Mouse (Mus musculus) stomach, embryonic 15.5 days (tissue): ENCODE results near the gene Spaca3. TPM values are rescaled to one million over a fixed set of nuclear protein-coding genes. Genes with fewer than 3 reads are reported as not detected.

ENCODE experiments used
- ATAC-seq: fragments of 200-750 bp; cut with Nextera tagmentation; 2 replicates; pipeline ENCODE4 v1.8.0; 2017; ENCODE audit warnings: low read depth, moderate number of reproducible peaks, moderate TSS enrichment; ENCODE audit not compliant: insufficient read depth, low FRiP score
- H3K27ac ChIP-seq: fragments of 300-500 bp; sonication (generic); 2 replicates; pipeline ENCODE4 v1.5.1; 2015; ENCODE audit warnings: mild to moderate bottlenecking, inconsistent platforms
- H3K27me3 ChIP-seq: fragments of 300-500 bp; sonication (generic); replicated peaks from 2 replicates; pipeline ENCODE4 v1.6.1; 2015; ENCODE audit warnings: inconsistent platforms
- H3K36me3 ChIP-seq: fragments of 300-500 bp; sonication (generic); 2 replicates; pipeline ENCODE4 v1.6.1; 2015; ENCODE audit warnings: inconsistent platforms
- H3K4me1 ChIP-seq: fragments of 300-500 bp; sonication (generic); 2 replicates; pipeline ENCODE4 v1.6.1; 2015; ENCODE audit warnings: inconsistent platforms
- H3K4me2 ChIP-seq: fragments of 300-500 bp; sonication (generic); 2 replicates; pipeline ENCODE4 v1.6.1; 2015; ENCODE audit warnings: mild to moderate bottlenecking, inconsistent platforms
- H3K4me3 ChIP-seq: fragments of 300-500 bp; sonication (generic); replicated peaks from 2 replicates; pipeline ENCODE4 v1.5.1; 2015; ENCODE audit warnings: inconsistent platforms
- H3K9ac ChIP-seq: fragments of 300-500 bp; sonication (generic); 2 replicates; pipeline ENCODE4 v1.6.1; 2015; ENCODE audit warnings: inconsistent platforms
- H3K9me3 ChIP-seq: fragments of 300-500 bp; sonication (generic); 2 replicates; pipeline ENCODE4 v1.6.1; 2016; ENCODE audit warnings: inconsistent platforms
- WGBS: fragments of 180-500 bp; shearing (Covaris S2); methylation state at CpG from one replicate; pipeline ENCODE4 v1.1.7; 2015; 5-methylcytosine and 5-hydroxymethylcytosine counted together
- polyA plus RNA-seq: library from polyadenylated mRNA; unstranded; fragments of >200 nt; fragmentation: Nextera tagmentation; extraction: Ambion mirVana; gene quantifications from 2 replicates; pipeline ENCODE4 v1.2.1, GENCODE M21; 2015

Gene Spaca3
- not detected in 2 replicates for polyA plus RNA-seq

DNA sequence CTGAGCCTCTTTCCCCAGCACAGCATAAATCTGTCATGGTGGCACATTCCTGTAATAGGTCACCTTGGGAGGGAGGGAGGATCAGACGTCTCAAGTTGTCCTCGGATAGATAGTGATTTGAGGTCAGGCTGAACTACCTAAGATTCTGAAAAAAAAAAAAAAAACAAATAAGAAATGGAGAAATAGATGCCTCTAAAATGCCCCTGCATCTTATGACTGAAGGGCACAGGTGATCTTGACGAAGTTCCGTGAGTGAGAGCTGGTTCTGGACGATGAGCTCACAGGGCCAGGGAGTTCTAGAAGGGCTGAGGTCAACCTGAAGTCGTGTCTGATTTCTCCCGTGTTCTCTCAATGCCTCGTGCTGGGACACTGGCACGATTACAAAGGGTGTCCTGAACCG is at the start of gene Spaca3:
Spaca3 (plus strand) TSS at position 301 of the 400 bp plus-strand sequence.
- H3K36me3 ChIP-seq, result no peaks in the 10 kb centered on the region
- no peaks in the 10 kb centered on the region for H3K9me3 ChIP-seq
- ATAC-seq, result no peak
- 72% methylated on average over 10 of the region's 10 CpGs for WGBS
- H3K4me2 ChIP-seq, result no peak within 1 kb of the TSS
- H3K9ac ChIP-seq, result no peak within 1 kb of the TSS
- no peaks in the 10 kb centered on the region for H3K27me3 ChIP-seq
- no peak within 1 kb of the TSS for H3K4me3 ChIP-seq
- 0 out of 2 replicates have a peak within 1 kb of the TSS, but pooled peaks have one; percentile 18 for H3K27ac ChIP-seq
- 0 out of 2 replicates have a peak, but pooled peaks cover 5% of the 10 kb centered on the region for H3K4me1 ChIP-seq

DNA sequence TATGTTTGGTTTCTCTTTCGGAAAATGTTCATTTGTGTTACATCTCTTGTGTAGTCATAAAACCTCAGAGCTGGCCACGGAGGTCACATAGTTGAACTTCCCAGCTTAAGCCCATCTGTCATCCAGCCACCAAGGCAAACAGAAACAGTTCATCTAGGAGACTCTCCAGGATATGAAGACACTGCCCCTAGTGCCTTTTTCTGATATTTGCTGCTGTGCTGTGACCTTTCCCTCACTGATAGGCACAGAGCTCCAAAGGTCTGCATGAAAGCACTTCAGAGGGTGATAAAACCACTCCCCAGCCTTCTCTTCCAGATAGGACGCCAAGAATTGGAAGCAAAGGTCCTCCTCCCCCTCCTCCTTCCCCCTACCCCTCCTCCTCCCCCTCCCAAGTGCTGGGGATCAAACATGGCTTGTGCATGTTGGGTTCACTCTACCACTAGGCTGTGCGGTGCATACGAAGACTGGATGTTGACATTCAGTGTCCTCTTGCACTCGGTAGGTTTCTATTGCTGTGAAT is 49.6 kb upstream of the Spaca3 start:
- ATAC-seq, result no peak
- H3K27me3 ChIP-seq, result no peaks in the 10 kb centered on the region
- H3K27ac ChIP-seq, result 0 out of 2 replicates have a peak overlapping the region, but pooled peaks have one; percentile 16
- H3K9me3 ChIP-seq, result no peaks in the 10 kb centered on the region
- no peak overlapping the region for H3K4me2 ChIP-seq
- 56% methylated on average over 6 of the region's 6 CpGs for WGBS
- H3K4me1 ChIP-seq, result peaks cover 8% of the 10 kb centered on the region; the same call in 1 of the 2 replicates
- no peak overlapping the region for H3K4me3 ChIP-seq
- H3K36me3 ChIP-seq, result peaks cover 5% of the 10 kb centered on the region; the same call in 1 of the 2 replicates
- H3K9ac ChIP-seq, result no peak overlapping the region

DNA sequence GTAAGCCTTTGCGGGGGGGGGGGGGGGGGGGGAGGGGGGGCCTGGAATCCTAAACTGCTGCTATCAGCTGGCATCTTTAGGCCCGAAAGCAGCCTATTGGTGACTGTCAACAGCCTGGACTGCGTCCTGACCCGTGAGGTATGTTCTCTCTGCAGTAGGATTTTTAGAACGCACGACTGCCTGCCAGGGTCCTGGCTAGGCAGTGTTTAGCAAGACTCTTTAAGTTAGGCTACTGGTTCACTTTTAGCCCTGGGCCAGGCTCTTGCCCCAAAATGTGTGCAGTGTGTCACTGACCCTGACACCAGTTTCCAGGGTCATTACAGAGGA is 48.5 kb upstream of the Spaca3 start:
- Histone ChIP-seq H3K9me3 (no peaks in the 10 kb centered on the region), H3K36me3 (peaks cover 6% of the 10 kb centered on the region; the same call in 1 of the 2 replicates), H3K27me3 (no peaks in the 10 kb centered on the region), H3K4me3 (peak overlapping the region; percentile 60), H3K4me1 (peaks cover 8% of the 10 kb centered on the region; the same call in 1 of the 2 replicates), H3K9ac (peak overlapping the region; percentile 65; the same call in 1 of the 2 replicates), H3K27ac (peak overlapping the region; percentile 88), H3K4me2 (peak overlapping the region; percentile 83)
- 12% methylated on average over 5 of the region's 6 CpGs for WGBS
- no peak for ATAC-seq

DNA sequence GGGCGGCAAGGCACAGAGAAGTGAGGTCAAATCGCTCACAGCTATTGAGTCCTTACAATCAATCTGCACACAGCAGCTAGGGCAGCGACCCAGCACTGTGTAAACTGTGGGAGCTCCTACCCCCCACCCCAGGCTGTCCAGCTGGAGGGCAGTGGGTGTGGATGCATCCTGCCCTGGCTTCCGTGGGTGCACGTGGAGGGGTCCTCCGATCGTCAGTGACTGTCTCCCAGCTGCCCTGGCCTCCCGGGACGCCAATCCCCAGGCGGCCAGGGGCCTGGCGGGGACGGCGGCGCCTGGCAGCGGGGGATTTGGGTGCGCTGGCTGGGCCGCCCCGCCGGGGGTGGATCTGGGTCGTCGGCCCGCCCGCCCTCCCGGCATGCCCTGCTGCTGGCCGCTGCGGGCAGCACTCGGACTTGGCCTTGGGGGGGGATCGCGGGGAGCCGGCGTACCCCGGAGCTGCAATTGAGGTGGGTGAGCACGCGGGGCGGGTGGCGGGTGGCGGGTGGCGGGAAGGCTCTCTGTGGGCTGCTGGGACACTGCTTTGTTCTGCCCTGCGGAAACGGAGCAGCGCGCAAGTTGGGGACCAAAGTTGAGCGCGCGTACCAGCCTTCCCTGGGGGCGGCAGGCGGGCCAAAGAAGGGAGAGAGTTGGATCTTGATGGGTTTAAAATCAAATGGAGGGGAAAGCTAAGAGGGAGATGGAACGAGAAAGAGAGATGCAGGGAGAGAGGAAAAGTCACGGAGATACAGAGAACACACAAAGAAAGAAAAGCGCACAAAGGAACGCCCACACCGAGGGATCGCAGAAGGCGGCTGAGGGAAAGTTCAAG is 48.0 kb upstream of the Spaca3 start, which contains the start of gene Tmem98:
Tmem98 (plus strand) TSS at position 183 of the 829 bp plus-strand sequence.
- Histone ChIP-seq H3K9me3 (no peaks in the 10 kb centered on the region), H3K4me1 (peaks cover 8% of the 10 kb centered on the region; the same call in 1 of the 2 replicates), H3K4me3 (peak within 1 kb of the TSS; percentile 60), H3K4me2 (peak within 1 kb of the TSS; percentile 83), H3K27ac (peak within 1 kb of the TSS; percentile 88), H3K36me3 (peaks cover 6% of the 10 kb centered on the region; the same call in 1 of the 2 replicates), H3K27me3 (no peaks in the 10 kb centered on the region), H3K9ac (peak within 1 kb of the TSS; percentile 65)
- peak; percentile 65; the same call in 1 of the 2 replicates for ATAC-seq
- WGBS, result 1% methylated on average over 51 of the region's 54 CpGs

- 12% methylated on average over 5 of the region's 5 CpGs for WGBS
- Histone ChIP-seq H3K27ac (no peak overlapping the region), H3K9me3 (no peaks in the 10 kb centered on the region), H3K4me2 (peak overlapping the region; percentile 83), H3K4me1 (peaks cover 8% of the 10 kb centered on the region; the same call in 1 of the 2 replicates), H3K4me3 (peak overlapping the region; percentile 60), H3K27me3 (no peaks in the 10 kb centered on the region), H3K36me3 (peaks cover 15% of the 10 kb centered on the region), H3K9ac (peak overlapping the region; percentile 65; the same call in 1 of the 2 replicates)
- ATAC-seq, result no peak
Measured at GRCm38 (mm10) chr11:80811156-80811555, 47.0 kb upstream of the Spaca3 start.

GRCm38 (mm10) chr11:80815354-80815753 is 42.8 kb upstream of the Spaca3 start:
- H3K27ac ChIP-seq, result no peak overlapping the region
- no peak overlapping the region for H3K4me3 ChIP-seq
- no peak overlapping the region for H3K9ac ChIP-seq
- H3K4me1 ChIP-seq, result peaks cover 10% of the 10 kb centered on the region
- 82% methylated on average over 7 of the region's 7 CpGs for WGBS
- ATAC-seq, result no peak
- peaks cover 15% of the 10 kb centered on the region for H3K36me3 ChIP-seq
- no peak overlapping the region for H3K4me2 ChIP-seq
- H3K9me3 ChIP-seq, result no peaks in the 10 kb centered on the region
- H3K27me3 ChIP-seq, result no peaks in the 10 kb centered on the region

GRCm38 (mm10) chr11:80818060-80818697 is 40.0 kb upstream of the Spaca3 start:
- Histone ChIP-seq H3K27me3 (no peaks in the 10 kb centered on the region), H3K4me3 (no peak overlapping the region), H3K27ac (peak overlapping the region; percentile 46; the same call in 1 of the 2 replicates), H3K9me3 (no peaks in the 10 kb centered on the region), H3K4me1 (peaks cover 10% of the 10 kb centered on the region), H3K9ac (no peak overlapping the region), H3K4me2 (0 out of 2 replicates have a peak overlapping the region, but pooled peaks have one; percentile 21), H3K36me3 (peaks cover 14% of the 10 kb centered on the region)
- peak; percentile 36; the same call in 1 of the 2 replicates for ATAC-seq
- 29% methylated on average over 11 of the region's 11 CpGs for WGBS

DNA sequence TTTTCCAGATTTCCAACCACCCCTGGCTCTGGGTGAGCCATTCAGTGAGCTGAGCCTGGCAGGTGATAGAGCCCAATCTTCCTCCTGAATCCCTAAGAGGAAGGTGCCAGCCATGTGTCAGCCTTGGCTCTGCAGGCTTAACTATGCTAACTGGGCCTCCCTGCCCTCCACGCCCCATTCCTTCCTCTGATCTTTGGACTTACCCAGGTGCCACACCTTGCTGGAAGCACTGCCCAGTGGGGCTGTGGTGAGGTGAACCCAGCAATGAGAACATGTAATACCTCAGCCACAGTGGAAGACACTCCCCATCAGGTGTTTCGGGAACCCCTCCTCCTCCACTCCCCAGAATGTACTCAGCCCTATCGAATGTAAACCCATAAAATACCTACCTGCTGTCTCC is 38.1 kb upstream of the Spaca3 start:
- Histone ChIP-seq H3K27ac (peak overlapping the region; percentile 54; the same call in 1 of the 2 replicates), H3K36me3 (peaks cover 9% of the 10 kb centered on the region; the same call in 1 of the 2 replicates)
- 67% methylated on average over 3 of the region's 3 CpGs for WGBS

DNA sequence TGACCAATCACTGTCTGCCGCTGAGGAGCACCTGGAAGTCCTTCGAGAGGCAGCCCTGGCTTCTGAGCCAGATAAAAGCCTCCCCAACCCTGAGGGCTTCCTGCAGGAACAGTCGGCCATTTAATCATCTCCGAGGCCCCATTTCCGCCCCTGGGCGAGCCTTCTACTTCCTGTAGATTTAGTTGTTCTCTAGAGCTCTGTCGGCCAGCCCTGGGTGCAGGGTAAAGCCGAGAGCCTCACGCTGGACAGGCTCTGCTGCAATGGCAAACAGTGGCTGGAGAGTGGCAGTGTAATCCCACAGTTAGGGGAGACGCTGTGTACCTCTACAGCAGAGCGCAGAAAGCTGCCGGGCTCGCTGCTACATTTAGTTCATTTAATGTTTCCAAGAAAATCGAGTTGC is 36.9 kb upstream of the Spaca3 start:
- Histone ChIP-seq H3K4me3 (no peak overlapping the region), H3K4me1 (peaks cover 10% of the 10 kb centered on the region), H3K36me3 (no peaks in the 10 kb centered on the region), H3K4me2 (no peak overlapping the region), H3K9ac (no peak overlapping the region), H3K27ac (peak overlapping the region; percentile 31; the same call in 1 of the 2 replicates), H3K9me3 (no peaks in the 10 kb centered on the region), H3K27me3 (no peaks in the 10 kb centered on the region)
- 48% methylated on average over 14 of the region's 14 CpGs for WGBS
- ATAC-seq, result no peak; the same call in 1 of the 2 replicates

More for the DNA sequence above, 38.1 kb upstream of the Spaca3 start:
- Histone ChIP-seq H3K27me3 (no peaks in the 10 kb centered on the region), H3K9me3 (no peaks in the 10 kb centered on the region), H3K9ac (no peak overlapping the region), H3K4me3 (no peak overlapping the region), H3K4me1 (peaks cover 10% of the 10 kb centered on the region), H3K4me2 (no peak overlapping the region)
- ATAC-seq, result peak; percentile 87

DNA sequence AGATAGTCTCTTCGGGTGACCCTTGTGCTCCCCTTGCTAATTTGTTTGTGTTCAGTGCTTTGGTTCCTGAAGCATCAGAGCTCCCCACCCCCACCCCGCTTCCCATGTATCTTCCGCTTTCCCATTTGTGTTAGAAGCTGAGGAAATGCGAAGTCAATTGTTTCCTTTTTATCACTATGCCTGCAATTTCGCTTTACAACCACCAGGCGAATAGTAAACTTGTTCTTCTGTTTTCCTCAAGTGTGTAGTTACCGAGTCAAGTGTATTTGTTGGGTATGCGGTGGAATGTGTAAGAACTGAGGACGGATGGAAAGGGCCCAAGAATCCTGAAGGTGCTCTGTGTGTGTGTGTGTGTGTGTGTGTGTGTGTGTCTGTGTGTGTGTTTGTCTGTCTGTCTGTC is 36.4 kb upstream of the Spaca3 start:
- no peak overlapping the region for H3K4me2 ChIP-seq
- H3K4me3 ChIP-seq, result no peak overlapping the region
- H3K9me3 ChIP-seq, result no peaks in the 10 kb centered on the region
- WGBS, result 76% methylated on average over 9 of the region's 9 CpGs
- H3K4me1 ChIP-seq, result peaks cover 10% of the 10 kb centered on the region
- no peaks in the 10 kb centered on the region for H3K36me3 ChIP-seq
- no peak for ATAC-seq
- H3K9ac ChIP-seq, result no peak overlapping the region
- no peaks in the 10 kb centered on the region for H3K27me3 ChIP-seq
- no peak overlapping the region; the same call in 1 of the 2 replicates for H3K27ac ChIP-seq

DNA sequence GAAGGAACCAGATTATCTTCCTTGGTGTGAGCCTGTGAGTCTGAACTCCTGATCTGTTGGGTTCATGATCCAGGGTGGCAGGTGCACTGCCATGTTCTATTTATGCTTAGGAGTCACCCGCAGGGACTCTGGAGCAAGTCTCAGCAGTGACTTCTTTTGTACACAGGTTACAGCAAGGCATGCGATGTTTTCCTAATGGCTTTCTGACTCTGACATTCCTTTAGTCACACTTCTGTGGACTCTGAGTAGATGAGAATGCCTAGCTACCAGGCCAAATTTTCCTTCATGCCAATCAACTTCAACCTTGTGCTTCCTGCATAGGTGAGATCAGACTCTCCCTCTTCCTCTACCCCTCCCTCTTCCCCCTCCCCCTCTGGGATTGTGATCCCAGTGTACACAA is 22.8 kb upstream of the Spaca3 start:
- H3K27ac ChIP-seq, result no peak overlapping the region
- H3K4me2 ChIP-seq, result no peak overlapping the region
- WGBS, result 81% methylated on average over 2 of the region's 2 CpGs
- no peak for ATAC-seq
- H3K4me1 ChIP-seq, result no peaks in the 10 kb centered on the region
- H3K9me3 ChIP-seq, result no peaks in the 10 kb centered on the region
- no peak overlapping the region for H3K9ac ChIP-seq
- no peak overlapping the region for H3K4me3 ChIP-seq
- H3K27me3 ChIP-seq, result no peaks in the 10 kb centered on the region
- no peaks in the 10 kb centered on the region for H3K36me3 ChIP-seq
